Mouse (Mus musculus) E14TG2a.4 (cell line): ENCODE measurements around the gene Npl.

Experiments
- H3K27me3 ChIP-seq: 2 replicates; pipeline ENCODE4 v1.6.1; 2014; ENCODE audit warnings: low read length, control low read depth; ENCODE audit not compliant: insufficient read depth
- H3K36me3 ChIP-seq: 2 replicates; pipeline ENCODE4 v1.6.1; 2014; ENCODE audit warnings: low read length, control low read depth; ENCODE audit not compliant: insufficient read depth
- H3K4me1 ChIP-seq: replicated peaks from 2 replicates; pipeline ENCODE4 v1.6.1; 2014; ENCODE audit warnings: low read depth, low read length, control low read depth
- H3K4me3 ChIP-seq: replicated peaks from 2 replicates; pipeline ENCODE4 v1.5.1; 2014; ENCODE audit warnings: mild to moderate bottlenecking, low read length
- H3K9me3 ChIP-seq: 2 replicates; pipeline ENCODE4 v1.6.1; 2014; ENCODE audit warnings: low read length, control low read depth
- CTCF ChIP-seq: conservative IDR thresholded peaks from 2 replicates; pipeline ENCODE4 v1.5.1; 2014; ENCODE audit warnings: low read length
- NANOG ChIP-seq: IDR thresholded peaks from 2 replicates; pipeline ENCODE4 v1.6.1; 2014; ENCODE audit warnings: borderline replicate concordance, low read length, mixed read lengths
- POU5F1 ChIP-seq: IDR thresholded peaks from 2 replicates; pipeline ENCODE4 v1.6.1; 2014; ENCODE audit warnings: low read length, borderline replicate concordance

The Npl gene

GRCm38 (mm10) chr1:153583189-153583588 lies 33.3 kb upstream of the Npl start:
- H3K4me3 ChIP-seq = no peak overlapping the region

GRCm38 (mm10) chr1:153574730-153575129 lies 24.9 kb upstream of the Npl start:
- H3K9me3 ChIP-seq = no peaks in the 10 kb centered on the region
- TF ChIP-seq NANOG (no peak), CTCF (no peak), POU5F1 (no peak)
- H3K4me3 ChIP-seq = no peak overlapping the region
- no peaks in the 10 kb centered on the region for H3K36me3 ChIP-seq
- peaks cover 20% of the 10 kb centered on the region for H3K4me1 ChIP-seq
- no peaks in the 10 kb centered on the region for H3K27me3 ChIP-seq

More at GRCm38 (mm10) chr1:153583189-153583588, 33.3 kb upstream of the Npl start:
- TF ChIP-seq CTCF = no peak
- no peak for TF ChIP-seq POU5F1
- TF ChIP-seq NANOG = no peak
- Histone ChIP-seq H3K9me3 (no peaks in the 10 kb centered on the region), H3K27me3 (no peaks in the 10 kb centered on the region), H3K36me3 (no peaks in the 10 kb centered on the region), H3K4me1 (peaks cover 39% of the 10 kb centered on the region)

- TF ChIP-seq NANOG (no peak), POU5F1 (no peak), CTCF (no peak)
- Histone ChIP-seq H3K4me3 (no peak overlapping the region), H3K36me3 (no peaks in the 10 kb centered on the region)
Measured at GRCm38 (mm10) chr1:153572271-153573043, 22.6 kb upstream of the Npl start.

GRCm38 (mm10) chr1:153565701-153566100 lies 15.9 kb upstream of the Npl start:
- Histone ChIP-seq H3K4me1 (peaks cover 15% of the 10 kb centered on the region), H3K27me3 (no peaks in the 10 kb centered on the region), H3K36me3 (no peaks in the 10 kb centered on the region), H3K9me3 (no peaks in the 10 kb centered on the region), H3K4me3 (no peak overlapping the region)
- no peak for TF ChIP-seq POU5F1
- no peak for TF ChIP-seq CTCF
- no peak for TF ChIP-seq NANOG

More at GRCm38 (mm10) chr1:153572271-153573043, 22.6 kb upstream of the Npl start:
- H3K4me1 ChIP-seq = peaks cover 12% of the 10 kb centered on the region
- H3K9me3 ChIP-seq = no peaks in the 10 kb centered on the region
- H3K27me3 ChIP-seq = no peaks in the 10 kb centered on the region

- Histone ChIP-seq H3K4me3 (no peak overlapping the region), H3K27me3 (no peaks in the 10 kb centered on the region), H3K4me1 (peaks cover 25% of the 10 kb centered on the region), H3K9me3 (no peaks in the 10 kb centered on the region), H3K36me3 (no peaks in the 10 kb centered on the region)
- no peak for TF ChIP-seq NANOG
- no peak for TF ChIP-seq POU5F1
- no peak for TF ChIP-seq CTCF
Measured at GRCm38 (mm10) chr1:153564701-153565100, 14.9 kb upstream of the Npl start.

- Histone ChIP-seq H3K4me1 (peaks cover 32% of the 10 kb centered on the region), H3K27me3 (0 out of 2 replicates have a peak, but pooled peaks cover under 1% of the 10 kb centered on the region), H3K9me3 (no peaks in the 10 kb centered on the region), H3K36me3 (no peaks in the 10 kb centered on the region), H3K4me3 (no peak overlapping the region)
- TF ChIP-seq POU5F1 (no peak), CTCF (peak; percentile 57)
Measured at GRCm38 (mm10) chr1:153563675-153564074, 13.8 kb upstream of the Npl start.

- no peaks in the 10 kb centered on the region for H3K36me3 ChIP-seq
- 0 out of 2 replicates have a peak, but pooled peaks cover 9% of the 10 kb centered on the region for H3K27me3 ChIP-seq
- H3K4me3 ChIP-seq = no peak overlapping the region
- TF ChIP-seq POU5F1 (no peak), NANOG (peak; percentile 93), CTCF (no peak)
- peaks cover 32% of the 10 kb centered on the region for H3K4me1 ChIP-seq
- no peaks in the 10 kb centered on the region for H3K9me3 ChIP-seq
Measured at GRCm38 (mm10) chr1:153560805-153561204, 11.0 kb upstream of the Npl start.

- TF ChIP-seq CTCF (no peak), POU5F1 (no peak), NANOG (no peak)
- Histone ChIP-seq H3K4me3 (no peak overlapping the region), H3K36me3 (no peaks in the 10 kb centered on the region), H3K9me3 (no peaks in the 10 kb centered on the region), H3K4me1 (peaks cover 32% of the 10 kb centered on the region), H3K27me3 (0 out of 2 replicates have a peak, but pooled peaks cover 9% of the 10 kb centered on the region)
Measured at GRCm38 (mm10) chr1:153559701-153560100, 9.9 kb upstream of the Npl start.
